Mouse (Mus musculus) left cerebral cortex, adult 9 months (tissue): ENCODE measurements around the gene Ablim2.

Experiments
- DNase-seq, 2 experiments: peaks; one replicate each; pipeline ENCODE4 v3.0.0; 2022; ENCODE audit warnings: low spot score in 2 of 2

Gene Ablim2

GRCm38 (mm10) chr5:35770246-35770645, 12.6 kb downstream of the Ablim2 start:
- DNase-seq: no peak

- DNase-seq: no peak
Measured at GRCm38 (mm10) chr5:35770891-35771663, 13.4 kb downstream of the Ablim2 start.

DNA sequence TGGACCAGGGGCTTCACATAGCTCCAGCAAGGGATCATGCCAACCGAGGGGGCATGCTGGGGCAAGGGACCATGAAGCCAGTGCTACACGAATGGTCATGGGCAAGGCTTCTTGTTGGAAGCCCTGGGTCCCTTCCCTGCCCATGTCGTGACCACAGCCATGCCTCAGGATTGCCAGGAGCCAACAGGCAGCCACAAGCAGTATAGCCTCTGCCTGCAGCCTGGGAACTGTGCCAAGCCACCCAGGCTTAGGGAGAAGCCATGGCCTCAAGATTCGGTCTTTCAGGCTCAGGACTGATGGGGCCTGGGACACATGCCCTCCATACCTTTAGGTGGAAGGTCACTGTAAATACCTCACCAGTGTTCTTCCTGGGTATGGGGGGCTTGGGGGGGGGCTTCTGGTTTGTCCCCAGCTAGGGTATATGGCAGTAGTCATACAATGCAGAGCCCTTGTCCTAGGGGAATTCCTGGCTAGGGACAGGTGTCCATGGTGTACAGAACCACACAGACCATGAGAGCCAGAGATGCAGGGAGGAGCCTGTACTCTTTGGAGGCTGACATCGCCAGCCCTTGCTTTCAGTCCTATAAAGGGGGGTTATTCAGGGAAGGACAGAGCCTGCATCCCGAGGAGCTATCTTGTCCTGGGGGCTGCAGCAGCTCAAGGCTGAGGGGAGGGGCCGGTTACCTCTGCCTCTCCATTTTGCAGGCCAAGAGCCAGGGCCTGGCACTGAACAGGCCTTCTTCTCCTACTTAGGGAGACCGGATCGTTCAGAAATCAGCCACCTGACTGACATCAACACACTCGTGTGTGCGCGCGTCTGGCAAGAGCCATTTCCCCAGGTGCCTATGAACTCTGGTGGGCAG, 15.8 kb downstream of the Ablim2 start:
- no peak for DNase-seq

GRCm38 (mm10) chr5:35774137-35774424, 16.4 kb downstream of the Ablim2 start:
- no peak for DNase-seq

GRCm38 (mm10) chr5:35781116-35781515, 23.4 kb downstream of the Ablim2 start:
- no peak for DNase-seq

- no peak for DNase-seq
Measured at GRCm38 (mm10) chr5:35782648-35783180, 25.0 kb downstream of the Ablim2 start.

GRCm38 (mm10) chr5:35785853-35786252, 28.2 kb downstream of the Ablim2 start:
- DNase-seq: no peak

GRCm38 (mm10) chr5:35787847-35788246, 30.2 kb downstream of the Ablim2 start:
- peak; percentile 58 to 78 for DNase-seq

DNA sequence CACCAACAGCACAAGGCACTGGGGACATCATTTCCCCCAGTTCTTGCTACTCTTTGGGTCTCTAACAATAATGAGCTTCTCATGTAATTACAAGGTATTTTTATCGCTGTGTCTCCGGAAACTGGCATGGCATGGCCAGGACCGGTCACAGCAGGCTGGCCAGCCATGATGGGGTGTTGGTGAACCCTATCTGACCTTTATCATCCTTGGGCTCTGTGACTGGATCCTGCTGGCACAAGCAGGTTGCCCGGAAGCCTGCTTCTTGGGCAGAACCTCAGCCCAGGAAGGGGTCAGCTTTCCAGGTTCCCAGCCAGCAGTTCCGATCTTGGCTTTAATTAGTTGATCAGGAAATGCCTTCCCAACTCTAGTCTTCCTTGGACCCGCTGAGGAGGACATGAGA, 31.0 kb downstream of the Ablim2 start:
- no peak for DNase-seq

DNA sequence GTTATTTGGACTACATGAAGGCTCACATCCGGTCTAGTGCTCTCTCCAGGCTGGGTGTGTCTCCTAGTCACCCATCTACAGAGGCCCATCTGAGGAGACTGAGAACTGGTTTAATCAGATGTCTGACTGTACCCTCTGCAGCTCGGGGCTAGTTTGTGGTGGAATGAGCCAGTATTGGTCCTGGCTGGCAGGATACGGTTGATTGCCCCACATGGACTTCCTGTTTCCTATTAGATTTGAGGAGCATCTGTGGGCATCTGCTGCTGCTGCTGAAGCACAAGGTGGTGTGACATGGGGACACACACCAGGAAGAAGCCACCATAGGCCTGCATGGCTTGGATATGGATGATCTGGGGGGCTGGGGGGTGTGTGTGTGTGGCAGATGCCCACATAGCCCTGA, 32.0 kb downstream of the Ablim2 start:
- no peak for DNase-seq

- no peak for DNase-seq
Measured at GRCm38 (mm10) chr5:35790387-35791065, 32.8 kb downstream of the Ablim2 start.

DNA sequence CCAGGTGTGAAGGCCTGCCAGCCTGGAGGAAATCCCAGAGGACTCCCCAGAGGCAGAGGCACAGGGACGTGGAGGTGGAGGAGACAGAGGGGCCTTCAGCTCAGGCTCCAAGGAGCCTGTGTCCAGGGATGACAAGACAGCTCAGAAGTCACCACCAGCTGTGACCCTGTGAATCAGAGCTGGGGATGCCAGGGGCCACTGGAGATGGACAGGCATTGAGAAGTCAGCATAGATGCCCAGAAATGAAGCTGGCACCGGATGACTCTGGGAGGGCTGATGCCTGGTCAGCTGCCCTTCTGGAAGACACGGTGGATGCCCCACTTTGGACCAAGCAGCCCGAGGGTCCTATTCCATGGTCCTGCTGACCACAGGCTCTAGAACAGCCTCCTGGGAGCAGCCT, 36.3 kb downstream of the Ablim2 start:
- DNase-seq: no peak

DNA sequence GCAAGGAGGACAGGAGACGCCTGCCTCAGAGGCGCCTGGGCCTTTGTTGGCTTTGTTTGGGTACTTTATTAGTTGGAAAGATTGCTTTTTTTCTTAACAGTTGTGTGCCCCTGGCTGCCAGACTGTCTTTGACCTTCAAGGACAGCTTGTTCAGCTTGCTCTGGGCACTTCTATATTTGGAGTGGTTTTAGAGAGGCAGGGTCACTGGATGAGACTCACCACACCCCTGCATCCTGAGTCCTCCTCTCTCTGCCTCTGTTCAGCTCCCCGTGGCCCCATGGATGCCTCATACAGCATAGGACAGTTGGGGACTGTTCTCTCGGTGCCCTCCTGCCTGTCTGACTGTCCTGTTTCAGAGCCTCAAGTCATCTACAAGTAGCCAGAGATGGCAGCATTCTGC, 37.3 kb downstream of the Ablim2 start:
- DNase-seq: no peak

DNA sequence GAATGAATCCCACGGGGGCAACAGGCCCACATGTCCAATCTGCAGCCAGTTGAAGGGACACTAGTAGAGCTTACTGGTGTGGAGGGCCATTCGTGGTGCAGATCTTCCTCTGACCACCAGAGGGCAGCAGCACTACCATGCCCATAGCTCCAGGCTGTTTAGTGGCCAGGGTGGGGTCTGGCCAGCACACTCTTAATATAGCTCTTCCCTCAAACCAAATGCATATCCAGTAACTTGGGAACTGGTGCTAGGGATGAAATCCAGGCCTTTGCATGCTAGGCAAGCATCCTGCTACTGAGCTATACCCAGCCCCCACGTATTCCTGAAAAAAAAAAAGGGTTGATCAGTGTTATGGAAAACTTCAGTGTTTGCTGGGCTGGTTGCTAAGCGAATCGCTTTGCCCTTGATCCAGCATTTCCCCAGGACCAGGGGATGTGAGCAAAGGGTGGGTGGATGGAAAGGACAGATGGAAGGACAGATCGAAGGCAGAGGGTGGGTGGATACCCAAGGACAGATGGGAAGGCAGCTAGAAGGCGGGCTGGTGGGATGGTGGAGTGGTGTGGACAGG, 37.9 kb downstream of the Ablim2 start:
- DNase-seq: peak in 1 of 2 experiments; percentile 81

GRCm38 (mm10) chr5:35796136-35796535, 38.5 kb downstream of the Ablim2 start:
- DNase-seq: no peak

DNA sequence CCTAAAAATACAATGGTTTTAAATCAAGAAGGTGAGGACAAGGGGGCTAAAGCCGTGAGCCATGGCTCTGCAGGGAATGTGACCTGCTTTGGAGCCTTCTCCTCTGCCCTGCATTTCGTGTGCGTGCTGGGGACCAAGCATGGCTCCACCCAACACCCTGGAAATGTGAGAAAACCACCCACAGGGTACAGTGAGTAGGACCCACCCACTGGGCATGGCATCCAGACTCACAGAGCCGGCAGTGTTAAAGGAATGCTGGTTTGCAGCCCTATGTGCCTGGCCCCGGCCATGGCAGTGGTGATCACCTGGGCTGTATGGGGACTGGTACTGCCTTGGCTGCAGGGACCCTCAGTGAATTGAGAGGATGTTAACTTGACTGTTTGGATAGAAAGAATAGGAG, 41.4 kb downstream of the Ablim2 start:
- DNase-seq: peak in 1 of 2 experiments; percentile 44

DNA sequence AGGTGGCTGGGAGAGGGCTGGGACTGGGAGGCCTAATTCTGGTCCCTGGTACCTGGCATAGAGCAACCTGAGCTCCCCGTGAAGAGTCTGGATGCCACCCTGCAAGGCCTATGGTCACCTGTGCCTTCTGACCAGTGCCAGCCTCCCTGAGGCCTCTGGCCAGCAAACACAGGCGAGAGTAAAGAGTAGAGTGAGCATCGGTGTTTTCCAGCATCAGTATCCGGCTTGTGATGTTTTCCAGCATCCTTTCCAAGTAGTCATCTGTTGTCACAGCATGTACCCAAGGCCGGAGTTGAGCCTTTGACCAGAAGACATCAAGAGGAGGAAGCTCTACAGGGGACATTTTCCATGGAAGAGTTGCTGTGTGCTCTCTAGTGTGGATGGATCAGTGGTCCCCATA, 45.7 kb downstream of the Ablim2 start:
- no peak for DNase-seq

DNA sequence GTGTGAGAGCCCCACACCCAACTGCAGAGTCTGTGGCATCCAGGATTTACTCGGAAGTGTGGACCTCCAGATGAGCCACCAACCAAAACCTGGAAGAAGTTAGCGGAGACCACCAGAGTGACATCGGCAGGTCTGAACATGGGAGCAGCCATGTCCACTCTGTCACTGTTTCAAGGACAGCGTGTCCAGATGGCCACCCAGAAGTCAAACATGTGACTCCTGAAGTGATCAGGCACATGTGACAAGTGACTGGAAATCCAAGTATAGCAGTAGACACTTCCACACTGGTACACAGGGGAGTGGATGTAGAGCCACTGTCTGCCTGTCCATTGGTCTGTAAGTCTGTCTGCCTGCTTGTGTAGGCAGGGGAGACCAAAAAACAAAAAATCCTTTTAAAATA, 47.0 kb downstream of the Ablim2 start:
- DNase-seq: no peak

DNA sequence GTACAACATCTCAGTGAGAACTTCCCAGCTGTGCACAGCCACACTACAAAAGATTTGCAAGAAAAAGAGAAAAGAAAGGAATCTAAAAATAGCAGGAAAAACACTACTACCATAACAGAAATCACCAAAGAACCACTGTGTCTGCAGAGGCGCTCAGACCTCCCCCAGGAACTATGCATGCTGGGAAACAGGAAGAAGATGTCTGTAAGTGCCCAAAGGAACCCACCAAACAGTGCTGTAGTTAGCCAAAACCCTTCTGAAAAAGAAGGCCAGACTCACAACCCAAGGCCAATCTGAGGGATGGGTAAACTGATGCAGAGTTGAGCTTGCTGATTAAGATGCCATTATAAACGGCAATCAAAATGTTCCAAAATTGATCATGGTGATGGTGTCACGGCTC, 47.5 kb downstream of the Ablim2 start:
- no peak for DNase-seq

GRCm38 (mm10) chr5:35807018-35807417, 49.3 kb downstream of the Ablim2 start:
- DNase-seq: peak in 1 of 2 experiments; percentile 48

DNA sequence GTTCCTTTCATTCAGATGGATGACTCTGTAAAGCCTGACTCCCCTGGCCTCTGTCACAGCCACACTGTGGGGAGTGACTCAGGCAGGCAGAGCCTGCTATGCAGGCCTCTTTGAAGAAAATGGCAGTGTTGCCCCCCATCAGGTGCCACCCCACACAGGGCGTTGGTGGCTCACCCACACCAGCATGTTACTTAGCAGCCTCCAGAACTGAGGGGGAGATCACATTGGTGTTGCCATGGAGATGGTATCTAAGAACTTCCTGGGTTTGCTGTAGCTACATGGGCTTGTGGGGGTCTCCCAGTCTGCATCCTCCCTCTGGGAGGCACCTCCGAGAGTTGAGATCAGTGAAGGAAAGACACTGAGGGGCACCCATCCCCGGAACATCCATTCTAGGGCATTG, 52.8 kb downstream of the Ablim2 start:
- DNase-seq: peak in 1 of 2 experiments; percentile 43
